Mouse (Mus musculus) lung, adult 18-20 months (tissue): Measurements from ENCODE around the gene Fbxo41.

Experiments used
- DNase-seq, 2 experiments: peaks; one replicate each; pipeline ENCODE4 v3.0.0; 2022; ENCODE audit warnings: mixed read lengths in 2 of 2

Gene Fbxo41

GRCm38 (mm10) chr6:85502911-85503250, at the start of gene Fbxo41:
Gene Fbxo41 (minus strand): TSS chr6:85502994.
- DNase-seq = peak in 1 of 2 experiments; percentile 6

- no peak for DNase-seq
Observed at GRCm38 (mm10) chr6:85547642-85548041, 44.8 kb upstream of the Fbxo41 start.

- no peak for DNase-seq
Observed at GRCm38 (mm10) chr6:85544251-85544881, 41.6 kb upstream of the Fbxo41 start.

GRCm38 (mm10) chr6:85543351-85544175, 40.8 kb upstream of the Fbxo41 start:
- no peak for DNase-seq

GRCm38 (mm10) chr6:85522825-85523224, 20.0 kb upstream of the Fbxo41 start:
- DNase-seq = no peak

GRCm38 (mm10) chr6:85522026-85522425, 19.2 kb upstream of the Fbxo41 start:
- no peak for DNase-seq

GRCm38 (mm10) chr6:85518091-85518693, 15.4 kb upstream of the Fbxo41 start:
- DNase-seq = no peak

- no peak for DNase-seq
Observed at GRCm38 (mm10) chr6:85515941-85516340, 13.1 kb upstream of the Fbxo41 start.

GRCm38 (mm10) chr6:85513531-85513910, 10.7 kb upstream of the Fbxo41 start, which contains the start of gene Egr4:
Gene Egr4 (minus strand): TSS chr6:85513589.
- DNase-seq = no peak

- no peak for DNase-seq
Observed at GRCm38 (mm10) chr6:85512577-85513530, 10.1 kb upstream of the Fbxo41 start.

- DNase-seq = no peak
Observed at GRCm38 (mm10) chr6:85512056-85512440, 9.3 kb upstream of the Fbxo41 start.

GRCm38 (mm10) chr6:85511286-85512055, 8.7 kb upstream of the Fbxo41 start:
- peak; percentile 4 to 27 for DNase-seq

- peak; percentile 13 to 14 for DNase-seq
Observed at GRCm38 (mm10) chr6:85510476-85510875, 7.7 kb upstream of the Fbxo41 start.

- DNase-seq = no peak
Observed at GRCm38 (mm10) chr6:85508602-85509001, 5.8 kb upstream of the Fbxo41 start.

- DNase-seq = no peak
Observed at GRCm38 (mm10) chr6:85504908-85505307, 2.1 kb upstream of the Fbxo41 start.

- no peak for DNase-seq
Observed at GRCm38 (mm10) chr6:85502103-85502910, 487 bp downstream of the Fbxo41 start.

GRCm38 (mm10) chr6:85501571-85502102, 1.2 kb downstream of the Fbxo41 start:
- no peak for DNase-seq

- DNase-seq = no peak
Observed at GRCm38 (mm10) chr6:85500416-85500815, 2.4 kb downstream of the Fbxo41 start.

- DNase-seq = no peak
Observed at GRCm38 (mm10) chr6:85498147-85498546, 4.6 kb downstream of the Fbxo41 start.

GRCm38 (mm10) chr6:85496976-85497375, 5.8 kb downstream of the Fbxo41 start:
- DNase-seq = no peak

- no peak for DNase-seq
Observed at GRCm38 (mm10) chr6:85491606-85492005, 11.2 kb downstream of the Fbxo41 start.
